Mouse (Mus musculus) layer of hippocampus, adult 18-20 months (tissue): ENCODE measurements at regions not wholly inside any gene's neighbourhood (a gene's known extent, or its start where the extent isn't known, plus 50 kb on each side); places are given as distances from the start of the nearest gene placed in this dataset.
A peak's percentile ranks its signal among the peaks of the same experiment; 100 is the strongest.

Experiments
- DNase-seq, 2 experiments: peaks; one replicate each; pipeline ENCODE4 v3.0.0; 2022; ENCODE audit warnings: low spot score in 2 of 2

DNA sequence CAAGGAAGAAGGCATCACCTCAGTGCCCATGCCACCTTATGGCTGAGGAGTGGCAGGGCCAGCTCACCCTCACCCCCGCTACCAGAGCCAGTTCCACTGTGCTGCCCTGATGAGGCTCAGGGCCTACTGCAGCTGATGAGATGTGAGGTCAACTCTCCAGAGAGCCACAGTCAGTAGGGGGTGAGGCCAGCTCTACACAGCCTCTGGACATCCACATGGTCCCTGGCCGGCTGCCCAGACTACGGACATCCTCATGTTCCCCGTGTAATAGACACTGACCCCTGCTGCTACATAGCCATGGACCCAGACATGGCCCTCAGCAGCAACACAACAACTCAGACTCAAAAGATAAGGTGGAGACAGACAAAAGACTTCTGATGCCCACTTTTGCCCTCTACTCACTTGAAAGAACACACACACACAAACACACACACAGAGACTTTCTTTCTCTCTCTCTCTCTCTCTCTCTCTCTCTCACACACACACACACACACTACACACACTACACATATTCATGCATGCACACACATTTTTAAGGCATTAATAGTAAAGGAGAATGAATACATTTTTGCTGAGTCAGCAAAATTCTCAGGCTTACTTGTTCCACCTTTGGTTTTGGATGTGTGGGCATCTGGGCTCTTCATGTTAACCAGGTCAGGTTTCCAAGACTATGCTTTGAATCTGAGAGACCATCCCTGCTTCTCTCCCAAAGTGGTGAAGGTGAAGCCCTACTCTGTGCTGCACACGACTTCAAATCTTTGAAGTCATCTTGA lies 604.4 kb upstream of the Nrp1 start:
- no peak for DNase-seq

GRCm38 (mm10) chr8:127757396-127757795 lies 601.0 kb upstream of the Nrp1 start:
- no peak for DNase-seq

GRCm38 (mm10) chr8:127759906-127760305 lies 598.5 kb upstream of the Nrp1 start:
- peak; percentile 57 to 82 for DNase-seq

DNA sequence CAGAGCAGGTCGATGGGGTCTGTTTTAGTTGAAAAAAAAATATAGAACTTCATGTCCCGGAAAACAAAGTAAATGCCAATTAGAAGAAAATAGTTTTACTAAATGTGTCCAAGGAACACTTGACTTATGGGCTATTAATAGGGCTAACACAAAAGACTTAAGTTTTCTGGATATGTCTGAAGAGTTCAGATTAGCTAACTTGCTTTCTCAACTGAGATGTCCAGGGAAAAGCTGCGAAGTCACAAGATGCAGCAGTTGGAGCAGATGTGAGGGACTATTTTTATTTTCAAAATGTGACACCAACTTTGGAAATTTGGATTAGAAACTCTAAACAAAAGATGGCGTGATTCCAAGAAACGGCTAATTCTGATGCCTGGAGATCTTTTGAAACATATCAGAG lies 593.2 kb upstream of the Nrp1 start:
- no peak for DNase-seq

DNA sequence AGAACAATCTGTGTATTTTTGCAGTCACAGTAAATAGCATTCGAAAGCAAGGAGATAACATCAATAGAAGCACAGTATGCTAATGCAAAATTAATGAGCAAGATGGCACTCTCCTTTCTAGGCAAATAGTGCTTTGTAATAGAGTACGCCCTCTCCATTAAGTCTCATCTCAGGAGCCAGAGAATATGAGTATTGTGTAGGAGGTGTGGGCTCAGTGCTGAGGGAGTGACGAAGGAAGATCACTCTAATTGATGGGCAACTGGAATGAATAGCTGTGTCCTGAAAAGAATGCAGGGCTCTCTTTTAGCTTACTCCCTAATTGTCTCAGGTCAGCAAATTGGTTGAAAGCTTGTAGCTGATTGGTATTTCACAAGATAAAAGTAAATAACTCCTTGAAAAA lies 590.1 kb upstream of the Nrp1 start:
- DNase-seq, result no peak

- DNase-seq, result no peak
These were observed 588.8 kb upstream of the Nrp1 start for GRCm38 (mm10) chr8:127769651-127770050.

GRCm38 (mm10) chr8:127771781-127772180 lies 586.6 kb upstream of the Nrp1 start:
- DNase-seq, result no peak

GRCm38 (mm10) chr8:127772415-127772814 lies 586.0 kb upstream of the Nrp1 start:
- no peak for DNase-seq

DNA sequence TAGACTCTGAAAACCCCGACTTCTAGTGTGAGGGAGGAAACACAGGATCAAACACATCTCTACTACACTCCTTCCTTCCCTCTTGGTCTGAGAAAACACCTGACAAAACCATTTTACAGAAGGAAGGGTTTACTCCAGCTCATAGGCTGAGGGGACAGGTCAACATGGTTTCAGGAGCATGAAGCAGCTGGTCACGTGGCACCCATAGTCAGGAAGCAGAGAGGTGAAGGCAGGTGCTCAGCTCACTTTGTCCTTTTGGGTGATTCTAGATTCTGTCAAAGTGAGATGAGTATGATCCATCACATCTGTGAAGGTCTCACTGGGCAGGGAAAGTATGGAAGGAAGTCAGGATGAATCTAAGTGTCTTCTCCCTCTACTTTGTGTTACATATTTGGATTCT lies 585.5 kb upstream of the Nrp1 start:
- DNase-seq, result no peak

DNA sequence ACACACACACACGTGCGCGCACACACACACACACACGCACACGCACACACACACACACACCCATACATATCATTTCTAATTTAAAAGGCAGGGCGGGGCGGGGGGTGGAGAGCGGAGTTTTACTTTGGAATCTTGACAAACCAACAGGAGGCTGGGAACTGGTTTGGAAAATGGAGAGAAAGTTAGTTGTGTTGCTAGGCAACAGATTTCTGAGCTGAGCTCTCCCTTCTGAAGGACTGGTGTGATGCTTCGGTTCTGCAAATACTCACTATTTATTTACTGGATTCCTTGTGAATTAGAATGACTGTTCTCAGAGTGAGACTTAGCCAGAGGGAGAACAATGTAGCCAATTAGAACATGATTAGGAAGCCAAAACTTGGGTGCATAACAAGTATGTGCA lies 583.8 kb upstream of the Nrp1 start:
- peak; percentile 53 to 76 for DNase-seq

DNA sequence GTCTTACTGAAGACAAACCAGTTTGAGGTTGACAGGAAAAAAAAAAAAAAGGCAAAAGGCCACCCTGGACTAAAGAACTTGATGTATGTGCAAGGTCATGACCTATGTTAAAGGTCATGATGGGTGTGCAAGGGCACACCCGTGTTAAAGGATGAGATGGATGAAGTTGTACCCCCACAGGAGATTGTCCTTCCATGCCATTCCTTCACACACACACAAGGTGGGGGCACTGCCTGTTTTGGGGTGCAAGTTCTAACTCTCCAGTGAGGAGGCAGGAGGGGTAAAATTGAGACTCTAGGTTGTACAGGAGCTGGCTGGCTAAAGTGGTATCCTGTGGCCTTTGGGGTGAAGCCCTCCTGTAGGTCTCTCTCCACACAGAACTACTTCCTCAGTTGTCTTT lies 583.2 kb upstream of the Nrp1 start:
- DNase-seq, result no peak

GRCm38 (mm10) chr8:127775747-127776146 lies 582.7 kb upstream of the Nrp1 start:
- DNase-seq, result peak in 1 of 2 experiments; percentile 20

DNA sequence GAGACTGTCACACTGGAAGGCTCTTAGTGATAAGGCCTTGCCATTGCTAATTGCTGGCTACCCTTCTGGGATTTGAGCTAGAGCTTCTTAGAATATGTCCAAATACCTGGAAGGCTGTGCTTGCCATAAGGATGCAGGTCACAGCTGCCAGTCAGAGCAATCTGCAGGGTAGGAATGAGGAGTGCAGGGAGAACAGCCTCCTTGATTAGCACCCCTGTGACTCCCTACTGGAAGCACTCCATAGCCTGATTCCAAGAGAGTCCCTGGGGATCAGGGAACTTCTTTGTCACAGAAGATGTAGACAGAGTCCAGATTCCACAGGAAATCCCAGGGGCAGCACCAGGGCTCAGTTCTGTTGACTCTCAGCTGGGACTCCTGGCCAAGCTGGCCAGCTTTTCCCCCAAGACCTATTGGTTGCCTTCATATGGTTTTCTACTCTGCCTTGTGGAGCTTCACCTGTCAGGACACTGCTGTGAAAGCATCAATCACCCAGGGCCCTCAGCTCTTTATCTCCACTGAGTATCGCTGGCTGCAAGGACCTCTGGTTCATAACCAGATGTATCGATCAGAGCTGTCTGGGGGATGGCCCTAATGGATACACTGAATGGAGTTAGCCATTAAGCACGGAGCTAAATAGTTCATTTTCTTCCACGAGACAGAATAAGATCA lies 579.9 kb upstream of the Nrp1 start:
- no peak for DNase-seq

DNA sequence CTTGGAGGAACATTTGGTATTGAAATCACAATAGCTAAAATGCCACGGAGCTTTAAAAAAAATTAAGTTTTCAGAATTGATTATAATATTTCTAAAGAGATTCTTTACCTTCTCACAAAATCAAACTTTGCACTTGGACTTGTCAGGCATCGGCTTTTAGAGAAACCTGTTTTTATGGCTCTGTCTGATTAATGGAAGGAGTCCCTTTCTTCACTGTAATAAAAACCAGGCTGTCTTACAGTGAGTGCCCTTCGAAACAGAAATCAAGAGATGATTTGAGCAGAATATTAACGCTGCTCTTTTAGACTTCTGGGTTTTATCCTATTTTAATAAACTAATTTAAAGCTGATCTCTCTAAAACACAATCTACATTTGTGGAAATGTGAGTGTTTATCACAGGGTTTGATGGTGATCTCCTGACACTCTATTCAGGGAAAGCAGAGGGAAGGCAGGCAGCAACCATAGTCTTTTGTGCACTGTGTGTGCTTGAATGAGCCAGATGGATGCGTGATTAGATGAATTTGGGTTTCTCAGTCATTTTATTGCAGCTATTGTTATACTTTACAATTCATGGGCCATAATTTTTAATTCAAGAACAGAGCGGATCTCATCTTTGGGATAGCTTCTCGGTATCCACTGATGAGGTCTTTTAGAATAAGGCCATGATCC lies 579.2 kb upstream of the Nrp1 start:
- peak in 1 of 2 experiments; percentile 44 for DNase-seq

DNA sequence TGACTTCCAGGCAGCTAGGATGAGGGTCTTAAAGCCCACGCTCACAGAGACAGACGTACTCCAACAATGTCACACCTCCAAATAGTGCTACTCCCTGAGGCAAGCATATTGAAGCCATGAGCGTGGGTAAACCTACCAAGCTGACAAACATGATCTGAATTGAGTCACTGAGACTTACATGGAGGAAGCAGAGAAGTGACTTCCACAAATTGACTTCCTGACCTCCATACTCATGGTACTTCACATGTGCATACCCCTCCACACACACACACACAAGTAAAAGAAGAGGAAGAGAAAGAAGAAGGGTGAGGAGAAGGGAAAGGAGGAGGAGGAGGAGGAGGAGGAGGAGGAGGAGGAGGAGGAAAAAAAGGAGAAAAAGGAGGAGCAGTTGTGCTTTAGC lies 577.8 kb upstream of the Nrp1 start:
- no peak for DNase-seq

GRCm38 (mm10) chr8:127781011-127781410 lies 577.4 kb upstream of the Nrp1 start:
- no peak for DNase-seq

DNA sequence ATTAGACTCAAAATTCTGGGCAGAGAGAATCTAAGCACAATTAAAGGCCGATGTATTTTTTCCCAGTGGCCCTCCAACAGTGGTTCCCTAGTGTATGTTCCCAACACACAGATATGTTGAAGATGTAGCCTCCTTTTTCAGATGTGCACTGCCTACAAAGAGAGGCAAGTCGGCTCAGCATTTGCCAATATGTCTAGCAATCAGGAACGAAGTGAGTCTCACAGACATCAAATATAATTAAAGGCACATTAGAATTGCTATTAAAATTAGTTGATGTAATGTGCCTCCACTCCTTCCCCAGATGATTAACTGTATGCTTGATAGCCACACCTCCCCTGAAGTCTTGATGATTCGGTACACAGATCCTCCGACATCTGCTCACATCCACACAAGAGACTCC lies 565.8 kb upstream of the Nrp1 start:
- DNase-seq, result no peak

GRCm38 (mm10) chr8:127799849-127800471 lies 558.4 kb upstream of the Nrp1 start:
- DNase-seq, result no peak

GRCm38 (mm10) chr8:127802136-127802535 lies 556.3 kb upstream of the Nrp1 start:
- no peak for DNase-seq

- no peak for DNase-seq
These were observed 555.6 kb upstream of the Nrp1 start for GRCm38 (mm10) chr8:127802661-127803333.
